Mouse (Mus musculus): ENCODE data around the gene Tes.

- TF ChIP-seq POLR2A (IDR thresholded peaks at IDR 0.05; ENCODE audit: control insufficient read depth, extremely low read depth, insufficient read depth, low read length, poor library complexity) (no peak), CTCF (IDR thresholded peaks at IDR 0.05; ENCODE audit: borderline replicate concordance, control insufficient read depth, extremely low read depth, insufficient read depth, low read length, poor library complexity) (no peak)
Measured at GRCm38 (mm10) chr6:17097301-17097700, 32.4 kb downstream of the Tes start.

Measured in thymus, adult 2 months (tissue).